Mouse (Mus musculus): ENCODE measurements around the gene Gstt1.

GRCm38 (mm10) chr10:75779206-75780174, 18.9 kb downstream of the Gstt1 start:
- TF ChIP-seq CTCF (IDR thresholded peaks at IDR 0.05; ENCODE audit: insufficient read depth, low read depth, low read length) (no peak), POLR2A (IDR thresholded peaks at IDR 0.05; ENCODE audit: insufficient read depth, low read depth, low read length) (no peak)
